Mouse (Mus musculus) liver, embryonic 13.5 days (tissue): Measurements from ENCODE around the gene Lamb3. TPM values are rescaled to one million over a fixed set of nuclear protein-coding genes. Genes with fewer than 3 reads are reported as not detected.

Source experiments
- ATAC-seq: fragments of 200-750 bp; cut with Nextera tagmentation; 2 replicates; pipeline ENCODE4 v1.8.0; 2017; ENCODE audit warnings: low read depth, mild to moderate bottlenecking, moderate number of reproducible peaks, moderate library complexity
- DNase-seq: peaks from one replicate; pipeline ENCODE4 v3.0.0; 2022
- H3K27ac ChIP-seq: fragments of 300-500 bp; sonication (generic); 2 replicates; pipeline ENCODE4 v1.5.1; 2015; ENCODE audit warnings: moderate library complexity, mild to moderate bottlenecking, inconsistent platforms
- H3K27me3 ChIP-seq: fragments of 300-500 bp; sonication (generic); 2 replicates; pipeline ENCODE4 v1.6.1; 2015; ENCODE audit warnings: mild to moderate bottlenecking, inconsistent platforms
- H3K36me3 ChIP-seq: fragments of 300-500 bp; sonication (generic); 2 replicates; pipeline ENCODE4 v1.6.1; 2015; ENCODE audit warnings: mild to moderate bottlenecking, inconsistent platforms
- H3K4me1 ChIP-seq: fragments of 300-500 bp; sonication (generic); replicated peaks from 2 replicates; pipeline ENCODE4 v1.6.1; 2015; ENCODE audit warnings: inconsistent platforms
- H3K4me2 ChIP-seq: fragments of 300-500 bp; sonication (generic); 2 replicates; pipeline ENCODE4 v1.6.1; 2015; ENCODE audit warnings: inconsistent platforms, mild to moderate bottlenecking, moderate library complexity
- H3K4me3 ChIP-seq: fragments of 300-500 bp; sonication (generic); replicated peaks from 2 replicates; pipeline ENCODE4 v1.5.1; 2015; ENCODE audit warnings: mild to moderate bottlenecking, inconsistent platforms
- H3K9ac ChIP-seq: fragments of 300-500 bp; sonication (generic); 2 replicates; pipeline ENCODE4 v1.6.1; 2015; ENCODE audit warnings: mild to moderate bottlenecking, inconsistent platforms
- H3K9me3 ChIP-seq: fragments of 300-500 bp; sonication (generic); replicated peaks from 2 replicates; pipeline ENCODE4 v1.6.1; 2016; ENCODE audit warnings: inconsistent platforms
- WGBS: fragments of 180-500 bp; shearing (Covaris S2); methylation state at CpG from one replicate; pipeline ENCODE4 v1.1.7; 2015; ENCODE audit not compliant: insufficient replicate concordance; 5-methylcytosine and 5-hydroxymethylcytosine counted together
- polyA plus RNA-seq: library from polyadenylated mRNA; unstranded; fragments of >200 nt; fragmentation: Nextera tagmentation; extraction: Ambion mirVana; gene quantifications from 2 replicates; pipeline ENCODE4 v1.2.1, GENCODE M21; 2015

Lamb3 gene
- polyA plus RNA-seq, 1 experiment from 2014 or later = 0.25 TPM

DNA sequence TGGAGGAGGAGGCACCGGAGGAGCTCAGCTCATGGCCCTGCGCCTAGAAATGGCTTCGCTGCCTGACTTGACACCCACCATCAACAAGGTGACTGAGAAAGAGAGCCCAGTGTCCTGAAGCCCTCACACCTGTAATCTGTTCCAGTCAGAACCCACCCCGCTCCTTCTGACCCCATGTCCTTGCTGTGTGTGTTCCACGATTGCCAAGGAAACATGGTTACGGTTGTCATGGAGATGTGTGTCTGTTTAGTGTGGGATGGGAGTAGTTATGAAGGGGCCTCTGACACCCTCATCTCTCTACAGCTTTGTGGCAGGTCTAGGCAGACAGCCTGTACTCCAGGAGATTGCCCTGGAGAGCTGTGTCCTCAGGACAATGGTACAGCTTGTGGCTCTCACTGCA, 127.0 kb downstream of the Lamb3 start:
- ATAC-seq (no peak), DNase-seq (no peak)
- Histone ChIP-seq H3K36me3 (no peaks in the 10 kb centered on the region), H3K9me3 (no peaks in the 10 kb centered on the region), H3K4me1 (no peaks in the 10 kb centered on the region), H3K27ac (no peak overlapping the region), H3K9ac (no peak overlapping the region), H3K27me3 (no peaks in the 10 kb centered on the region), H3K4me2 (no peak overlapping the region), H3K4me3 (no peak overlapping the region)
- WGBS = 76% methylated on average over 6 of the region's 6 CpGs

DNA sequence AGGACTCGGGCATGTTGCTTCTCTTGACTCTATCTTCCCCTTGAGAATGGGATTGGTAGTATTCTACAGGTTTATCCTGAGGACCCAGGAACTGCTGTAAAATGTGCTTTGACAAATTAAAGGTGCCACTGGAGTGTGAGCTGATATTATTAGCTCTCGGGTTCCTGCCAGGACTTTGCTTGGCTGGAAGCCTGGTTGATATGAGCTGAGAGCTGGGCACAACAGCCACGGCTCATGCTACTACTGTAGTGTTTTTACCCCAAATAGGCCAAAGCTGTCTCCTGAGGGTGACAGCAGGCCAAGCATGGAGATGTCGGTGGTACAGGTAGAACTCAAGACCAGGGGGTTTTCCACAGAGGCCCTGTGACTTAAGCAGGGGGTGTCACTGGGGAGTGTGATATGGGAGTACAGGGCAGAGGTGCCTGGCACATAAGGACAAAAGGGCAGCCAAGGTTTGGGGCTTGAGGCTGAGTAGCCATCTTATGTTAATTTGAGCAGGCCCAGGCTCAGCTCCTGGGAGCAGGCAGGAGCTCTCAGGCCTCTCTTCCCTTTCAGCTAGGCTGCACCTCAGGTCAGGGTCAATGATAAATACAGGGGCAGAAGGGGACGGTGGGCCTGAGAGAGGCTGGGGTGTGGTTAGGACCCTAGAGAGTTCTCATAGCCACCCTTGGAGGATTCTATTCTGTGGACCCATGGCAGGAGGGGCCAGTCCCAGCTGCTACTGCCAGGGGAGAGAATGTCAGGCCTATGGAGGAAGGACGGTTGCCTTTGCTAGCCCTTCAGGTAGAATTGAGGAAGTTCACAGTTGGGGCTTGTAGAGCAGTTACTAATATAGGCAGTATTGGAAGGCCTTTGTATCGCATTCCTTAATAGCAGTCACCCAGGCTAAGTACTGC, 128.9 kb downstream of the Lamb3 start:
- DNase-seq = no peak
- H3K4me1 ChIP-seq = no peaks in the 10 kb centered on the region
- no peaks in the 10 kb centered on the region for H3K9me3 ChIP-seq
- ATAC-seq = no peak
- H3K9ac ChIP-seq = no peak overlapping the region
- no peak overlapping the region for H3K4me2 ChIP-seq
- no peaks in the 10 kb centered on the region for H3K36me3 ChIP-seq
- no peak overlapping the region for H3K4me3 ChIP-seq
- no peak overlapping the region for H3K27ac ChIP-seq
- H3K27me3 ChIP-seq = no peaks in the 10 kb centered on the region
- WGBS = 56% methylated on average over 7 of the region's 7 CpGs

DNA sequence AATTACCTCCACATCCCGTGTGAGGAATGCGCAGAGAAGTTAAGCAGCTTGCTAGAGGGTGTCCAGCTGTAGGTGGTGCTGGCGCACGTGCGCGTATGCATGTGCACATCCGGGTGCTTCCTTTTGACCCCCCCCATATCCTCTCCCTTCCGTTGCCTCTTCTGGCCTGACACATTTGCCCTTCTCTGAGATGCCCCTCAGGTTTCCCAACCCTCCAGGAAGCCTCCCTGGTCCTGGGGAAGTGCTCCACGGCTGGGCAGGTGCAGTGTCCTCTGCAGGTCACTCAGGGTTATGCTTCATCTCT, 129.5 kb downstream of the Lamb3 start:
- H3K4me2 ChIP-seq = no peak overlapping the region
- ATAC-seq = no peak
- WGBS = 77% methylated on average over 9 of the region's 9 CpGs
- no peaks in the 10 kb centered on the region for H3K36me3 ChIP-seq
- H3K27ac ChIP-seq = no peak overlapping the region
- no peaks in the 10 kb centered on the region for H3K27me3 ChIP-seq
- no peak overlapping the region for H3K4me3 ChIP-seq
- no peaks in the 10 kb centered on the region for H3K9me3 ChIP-seq
- no peaks in the 10 kb centered on the region for H3K4me1 ChIP-seq
- no peak for DNase-seq
- no peak overlapping the region for H3K9ac ChIP-seq

DNA sequence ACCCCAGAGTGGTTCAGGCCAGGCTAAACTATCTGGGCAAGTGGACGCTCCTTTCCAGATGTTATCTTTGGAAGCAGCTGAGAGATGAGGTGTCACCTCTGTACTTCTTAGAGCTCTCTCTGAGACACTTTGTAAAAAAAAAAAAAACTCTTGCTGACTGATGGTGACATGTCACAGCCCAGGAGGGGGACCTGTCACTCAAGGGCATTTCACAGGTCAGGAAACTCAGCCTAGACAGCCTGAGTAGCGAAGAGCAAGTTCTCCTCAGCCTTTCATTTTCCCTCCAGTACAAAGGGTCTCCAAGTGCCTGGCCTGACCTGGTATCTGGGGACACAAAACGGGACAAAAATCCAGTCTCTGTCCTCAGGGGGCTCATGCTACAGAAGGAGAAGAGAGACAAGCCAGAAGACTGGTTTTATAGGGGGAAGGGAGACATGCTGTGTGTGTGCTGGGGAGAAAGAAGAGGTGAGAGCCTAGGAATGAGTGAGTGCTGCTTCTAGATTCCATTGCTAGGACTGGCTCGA, 130.3 kb downstream of the Lamb3 start:
- WGBS = 48% methylated on average over 4 of the region's 4 CpGs
- Histone ChIP-seq H3K27ac (no peak overlapping the region), H3K36me3 (no peaks in the 10 kb centered on the region), H3K4me1 (no peaks in the 10 kb centered on the region), H3K27me3 (no peaks in the 10 kb centered on the region), H3K4me3 (no peak overlapping the region), H3K9ac (no peak overlapping the region), H3K9me3 (no peaks in the 10 kb centered on the region), H3K4me2 (no peak overlapping the region)
- DNase-seq (no peak), ATAC-seq (no peak)

DNA sequence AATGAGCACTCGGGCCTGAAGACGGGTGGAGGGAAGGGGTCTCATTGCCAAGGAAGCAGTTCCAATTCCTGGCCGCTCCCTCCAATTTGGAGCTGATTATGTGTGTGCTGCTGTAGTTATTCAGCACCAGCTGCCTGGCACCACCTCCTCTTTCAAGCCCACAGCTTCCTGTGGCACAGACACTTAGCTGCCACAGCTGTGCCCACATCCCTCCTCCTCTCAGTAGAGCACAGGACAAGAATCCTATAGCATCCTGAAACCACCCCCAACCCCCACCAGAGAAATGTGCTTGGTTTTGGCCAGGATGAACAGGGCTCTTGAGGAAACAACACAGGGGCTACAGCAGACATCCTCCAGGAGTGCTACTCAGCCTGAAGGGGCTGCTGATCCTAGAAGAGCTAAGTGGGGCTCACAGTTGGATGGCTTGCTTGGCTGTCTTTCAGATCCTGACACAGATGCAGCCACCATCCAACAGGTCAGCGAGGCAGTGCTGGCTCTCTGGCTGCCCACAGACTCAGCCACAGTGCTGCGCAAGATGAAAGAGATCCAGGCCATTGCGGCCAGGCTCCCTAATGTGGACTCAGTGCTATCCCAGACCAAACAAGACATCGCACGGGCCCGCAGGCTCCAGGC, 131.0 kb downstream of the Lamb3 start:
- WGBS = 72% methylated on average over 9 of the region's 9 CpGs
- no peak for DNase-seq

DNA sequence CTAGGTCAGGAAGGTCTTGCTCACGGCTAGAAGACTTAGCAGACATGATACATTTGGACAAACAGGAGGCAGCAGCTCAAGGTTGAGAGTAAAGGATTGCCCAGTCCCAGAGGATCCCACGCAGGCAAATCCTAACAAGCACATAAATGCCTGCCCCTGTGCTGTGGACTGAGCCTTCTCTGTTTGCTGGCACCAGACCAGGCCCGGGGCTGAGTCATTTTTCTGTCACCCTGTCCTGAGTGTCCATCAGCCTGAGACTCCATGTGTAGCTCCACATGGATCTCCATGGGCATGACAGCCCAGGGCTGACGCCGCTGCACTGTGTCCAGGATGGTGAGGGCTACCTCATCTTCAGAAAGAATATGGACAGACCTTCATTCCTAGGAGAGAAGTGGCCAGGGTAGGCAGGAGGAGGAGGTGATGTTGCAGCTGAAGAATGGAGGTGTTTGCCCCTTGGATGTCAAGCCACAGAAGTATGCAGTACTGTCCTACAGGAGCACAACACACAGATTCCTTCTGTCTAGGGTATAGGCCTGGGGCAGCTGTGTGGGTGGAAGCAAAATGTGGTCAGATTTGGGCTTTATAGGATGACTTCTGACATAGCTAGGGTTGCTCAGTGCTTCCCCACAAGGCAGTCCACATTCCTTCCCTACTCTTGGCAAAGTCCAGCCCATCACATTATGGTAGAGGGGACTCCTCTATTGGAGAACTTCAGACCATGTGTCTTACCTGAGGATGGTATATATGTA, 134.9 kb downstream of the Lamb3 start:
- Histone ChIP-seq H3K36me3 (no peaks in the 10 kb centered on the region), H3K4me2 (no peak overlapping the region), H3K27ac (no peak overlapping the region), H3K9ac (no peak overlapping the region), H3K9me3 (no peaks in the 10 kb centered on the region), H3K4me3 (no peak overlapping the region), H3K27me3 (no peaks in the 10 kb centered on the region), H3K4me1 (no peaks in the 10 kb centered on the region)
- WGBS = 66% methylated on average over 5 of the region's 5 CpGs
- DNase-seq = no peak
- no peak for ATAC-seq

More for the DNA sequence above, 131.0 kb downstream of the Lamb3 start:
- no peak for ATAC-seq
- Histone ChIP-seq H3K27me3 (no peaks in the 10 kb centered on the region), H3K9ac (no peak overlapping the region), H3K27ac (no peak overlapping the region), H3K4me1 (no peaks in the 10 kb centered on the region), H3K4me3 (no peak overlapping the region), H3K9me3 (no peaks in the 10 kb centered on the region), H3K4me2 (no peak overlapping the region), H3K36me3 (no peaks in the 10 kb centered on the region)

DNA sequence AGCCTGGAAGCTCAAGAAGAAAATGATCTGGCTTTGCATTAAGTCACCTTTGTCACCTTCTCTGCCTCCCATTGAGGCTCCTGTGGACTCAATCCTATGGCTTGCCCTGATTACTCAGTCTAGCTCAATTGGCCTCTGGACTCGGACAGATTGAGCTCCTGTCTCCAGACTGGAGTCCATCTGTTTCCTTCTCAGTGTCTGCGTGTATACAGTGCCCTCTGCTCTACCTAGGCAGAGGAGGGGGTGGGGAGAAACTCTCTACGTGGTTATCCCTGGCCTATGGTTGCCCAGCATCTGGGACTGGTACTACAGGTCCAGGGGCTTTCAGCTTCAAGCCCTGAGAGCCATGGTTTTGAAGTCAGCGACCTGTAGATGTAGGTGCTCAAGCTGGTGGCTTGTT, 136.4 kb downstream of the Lamb3 start:
- H3K27me3 ChIP-seq = no peaks in the 10 kb centered on the region
- H3K9ac ChIP-seq = no peak overlapping the region
- no peak overlapping the region for H3K27ac ChIP-seq
- no peaks in the 10 kb centered on the region for H3K4me1 ChIP-seq
- 41% methylated on average over 4 of the region's 4 CpGs for WGBS
- H3K9me3 ChIP-seq = no peaks in the 10 kb centered on the region
- no peaks in the 10 kb centered on the region for H3K36me3 ChIP-seq
- DNase-seq = no peak
- no peak for ATAC-seq
- no peak overlapping the region for H3K4me2 ChIP-seq
- no peak overlapping the region for H3K4me3 ChIP-seq

DNA sequence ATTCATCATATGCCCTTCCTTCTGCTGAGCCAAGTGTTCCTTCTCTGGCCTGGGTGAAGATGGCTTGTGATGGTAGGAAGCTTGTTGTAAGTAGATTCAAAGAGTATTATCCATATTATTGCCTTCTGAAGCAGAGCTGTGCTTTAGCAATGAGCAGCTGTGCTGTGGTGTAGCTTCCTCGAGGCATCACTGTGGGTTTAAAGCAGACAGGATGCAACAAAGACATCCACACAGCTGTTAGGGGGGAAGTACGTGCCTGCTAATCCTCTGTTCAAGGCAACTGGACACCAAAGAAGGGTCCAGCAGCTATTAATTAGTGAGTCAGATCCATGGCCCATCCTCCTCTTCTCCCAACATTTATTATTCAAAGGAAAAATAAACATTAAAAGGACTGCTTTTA, 137.5 kb downstream of the Lamb3 start:
- no peak overlapping the region for H3K27ac ChIP-seq
- 12% methylated on average over 2 of the region's 2 CpGs for WGBS
- DNase-seq = no peak
- no peaks in the 10 kb centered on the region for H3K36me3 ChIP-seq
- ATAC-seq = no peak
- H3K4me2 ChIP-seq = no peak overlapping the region
- no peaks in the 10 kb centered on the region for H3K9me3 ChIP-seq
- no peaks in the 10 kb centered on the region for H3K4me1 ChIP-seq
- no peak overlapping the region for H3K4me3 ChIP-seq
- no peak overlapping the region for H3K9ac ChIP-seq
- no peaks in the 10 kb centered on the region for H3K27me3 ChIP-seq

DNA sequence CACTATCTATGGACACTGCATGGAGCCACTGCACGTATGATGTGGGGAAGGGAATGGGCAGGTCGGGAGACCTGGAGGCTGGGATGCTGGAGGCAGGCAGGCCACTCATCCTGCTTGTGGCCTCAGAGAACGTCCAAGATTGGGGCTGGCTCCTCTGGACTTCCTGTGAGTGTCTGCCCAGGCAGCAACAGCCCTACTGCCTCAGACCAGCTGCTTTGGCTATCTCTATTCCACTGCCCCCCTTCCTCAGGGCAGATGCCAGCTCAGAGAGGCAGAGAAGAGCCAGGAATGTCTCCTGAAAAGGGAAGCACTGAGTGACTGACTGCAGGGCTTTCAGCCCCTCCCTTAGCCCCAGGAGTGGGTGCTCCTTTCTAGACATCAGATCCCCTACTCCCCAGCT, 139.4 kb downstream of the Lamb3 start:
- ATAC-seq (no peak), DNase-seq (no peak)
- no peak overlapping the region for H3K9ac ChIP-seq
- H3K27ac ChIP-seq = no peak overlapping the region
- no peaks in the 10 kb centered on the region for H3K36me3 ChIP-seq
- H3K27me3 ChIP-seq = no peaks in the 10 kb centered on the region
- H3K4me2 ChIP-seq = no peak overlapping the region
- no peak overlapping the region for H3K4me3 ChIP-seq
- no peaks in the 10 kb centered on the region for H3K4me1 ChIP-seq
- H3K9me3 ChIP-seq = no peaks in the 10 kb centered on the region
- WGBS = 46% methylated on average over 3 of the region's 3 CpGs

DNA sequence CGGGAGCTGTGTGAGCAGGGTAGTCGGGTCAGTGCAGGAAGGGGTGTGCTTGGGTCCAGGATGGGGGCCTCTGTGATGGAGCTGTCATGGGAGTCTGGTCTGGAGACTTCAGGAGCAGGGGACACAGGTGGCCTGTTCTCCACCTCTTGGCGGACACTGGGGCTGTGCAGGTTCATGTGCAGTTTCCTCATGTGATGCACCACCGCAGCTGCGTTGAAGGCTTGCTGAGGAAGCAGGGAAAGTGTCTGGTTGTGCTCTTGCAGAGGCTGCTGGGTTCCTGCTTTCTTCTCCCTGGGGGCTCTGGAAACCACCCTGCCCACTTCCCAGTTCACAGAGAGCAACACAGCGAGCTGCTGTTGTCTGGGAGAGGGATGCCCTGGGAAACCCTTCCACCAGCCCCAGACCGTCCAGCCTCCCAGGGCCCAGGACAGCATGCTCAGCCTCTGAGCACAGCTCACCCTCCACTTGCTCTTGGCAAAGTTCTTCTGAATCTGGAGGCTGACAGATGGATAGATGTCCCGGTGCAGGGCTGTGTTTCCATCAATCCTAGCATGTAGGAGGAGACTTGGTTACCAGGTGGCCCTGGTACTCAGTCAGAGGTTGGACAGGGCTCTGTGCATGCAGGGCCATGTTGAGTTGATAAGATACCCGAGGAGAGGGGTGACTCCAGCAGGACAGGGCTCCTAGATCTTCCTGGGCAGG, 140.9 kb downstream of the Lamb3 start:
- Histone ChIP-seq H3K4me2 (no peak overlapping the region), H3K4me1 (no peaks in the 10 kb centered on the region), H3K4me3 (no peak overlapping the region), H3K9ac (no peak overlapping the region), H3K36me3 (no peaks in the 10 kb centered on the region), H3K27ac (no peak overlapping the region), H3K9me3 (no peaks in the 10 kb centered on the region), H3K27me3 (no peaks in the 10 kb centered on the region)
- 62% methylated on average over 9 of the region's 9 CpGs for WGBS
- DNase-seq (no peak), ATAC-seq (no peak)
